8 mouse cellular contexts compared by ENCODE assay signal in the genomic region with DNA sequence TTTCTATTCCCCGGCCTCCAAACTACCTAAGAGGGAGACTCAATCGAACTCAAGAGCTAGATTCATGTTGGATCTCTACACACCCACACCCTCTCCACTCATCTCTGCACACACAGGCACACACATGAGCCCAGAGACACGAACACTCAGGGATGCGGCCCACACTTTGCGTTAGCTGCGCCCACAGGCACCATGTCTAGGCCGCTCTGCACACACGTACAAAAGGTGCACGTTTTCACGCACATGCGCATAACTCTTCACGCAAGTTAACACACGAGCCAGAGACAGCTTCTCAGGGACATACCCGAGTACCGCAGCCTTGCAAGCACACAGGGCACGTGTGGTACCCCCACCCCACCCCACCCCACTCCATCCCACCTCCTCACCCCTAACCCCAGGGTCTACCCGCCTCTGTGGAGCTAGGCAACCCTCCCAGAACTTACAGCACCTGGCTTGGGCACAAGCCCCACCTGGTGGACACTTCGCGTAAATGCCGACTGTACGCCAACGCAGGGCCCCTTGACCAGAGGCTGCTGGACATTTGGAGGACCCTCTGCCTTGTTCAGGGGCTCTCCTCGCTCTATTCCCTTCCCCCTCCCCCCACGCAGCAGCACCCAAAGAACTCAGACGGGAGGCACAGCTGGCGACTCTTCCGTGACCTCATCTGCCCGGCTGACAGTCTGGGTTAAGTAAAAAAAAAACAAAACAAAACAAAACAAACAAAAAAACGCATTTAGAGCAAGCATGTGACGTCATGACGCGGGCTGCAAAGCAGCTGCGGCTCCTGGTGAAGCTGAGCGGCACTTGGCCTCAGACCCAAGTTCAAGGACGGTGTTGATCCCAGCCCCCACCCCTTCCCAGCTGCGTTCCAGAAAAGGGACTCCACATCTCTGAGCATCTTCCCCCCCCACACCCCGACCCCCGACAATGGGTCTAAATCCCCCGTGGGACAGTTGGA. TPM values are rescaled to one million over a fixed set of nuclear protein-coding genes. Genes with fewer than 3 reads are reported as not detected.
DNase-seq lines count a peak whose midpoint lies in the region; ATAC-seq lines count a peak whose summit lies in the region.

No protein-coding gene starts in this region.

- no peaks in the 10 kb centered on the region for H3K36me3 ChIP-seq in forebrain, embryonic 13.5 days (ENCODE audit: poor library complexity, severe bottlenecking)
- no peaks in the 10 kb centered on the region for H3K36me3 ChIP-seq in hindbrain, embryonic 10.5 days
- no peaks in the 10 kb centered on the region for H3K36me3 ChIP-seq in limb, embryonic 15.5 days
- no peaks in the 10 kb centered on the region for H3K36me3 ChIP-seq in midbrain, embryonic 15.5 days (replicated peaks)

- DNase-seq in layer of hippocampus, postnatal 10 days (ENCODE audit: low spot score in 2 of 2) = peak; percentile 69 to 70
- DNase-seq in layer of hippocampus, adult 8-10 months (ENCODE audit: low spot score in 2 of 2) = no peak
- DNase-seq in hindbrain, embryonic 10.5 days (ENCODE audit: low spot score) = peak; percentile 84
- DNase-seq in thymus, postnatal 0 days (ENCODE audit: low spot score) = peak; percentile 43

- peaks cover 7% of the 10 kb centered on the region; the same call in 1 of the 2 replicates for H3K9me3 ChIP-seq in forebrain, embryonic 13.5 days (replicated peaks)
- H3K9me3 ChIP-seq in hindbrain, embryonic 10.5 days = peaks cover 9% of the 10 kb centered on the region
- no peaks in the 10 kb centered on the region for H3K9me3 ChIP-seq in limb, embryonic 15.5 days
- H3K9me3 ChIP-seq in midbrain, embryonic 15.5 days = no peaks in the 10 kb centered on the region

- H3K4me2 ChIP-seq in forebrain, embryonic 13.5 days = peak overlapping the region; percentile 54
- peak overlapping the region; percentile 45 for H3K4me2 ChIP-seq in limb, embryonic 15.5 days
- H3K4me2 ChIP-seq in midbrain, embryonic 15.5 days = peak overlapping the region; percentile 41

- H3K27me3 ChIP-seq in forebrain, embryonic 13.5 days = no peaks in the 10 kb centered on the region
- H3K27me3 ChIP-seq in hindbrain, embryonic 10.5 days (ENCODE audit: insufficient read depth, poor library complexity, severe bottlenecking) = peaks cover 17% of the 10 kb centered on the region
- peaks cover 11% of the 10 kb centered on the region for H3K27me3 ChIP-seq in limb, embryonic 15.5 days
- no peaks in the 10 kb centered on the region; the same call in 1 of the 2 replicates for H3K27me3 ChIP-seq in midbrain, embryonic 15.5 days (replicated peaks)

- H3K4me3 ChIP-seq in forebrain, embryonic 13.5 days = no peak overlapping the region
- H3K4me3 ChIP-seq in hindbrain, embryonic 10.5 days = peak overlapping the region; percentile 38
- H3K4me3 ChIP-seq in limb, embryonic 15.5 days = peak overlapping the region; percentile 19
- H3K4me3 ChIP-seq in midbrain, embryonic 15.5 days = 0 out of 2 replicates have a peak overlapping the region, but pooled peaks have one; percentile 2

- peak; percentile 28; the same call in 1 of the 2 replicates for ATAC-seq in cerebellum, adult (ENCODE audit: insufficient number of reproducible peaks, low FRiP score, low TSS enrichment)
- peak; percentile 42 for ATAC-seq in forebrain, embryonic 13.5 days
- ATAC-seq in limb, embryonic 15.5 days (ENCODE audit: insufficient number of reproducible peaks, low FRiP score, low TSS enrichment, low read depth) = no peak
- no peak for ATAC-seq in midbrain, embryonic 15.5 days (replicated peaks)

- H3K9ac ChIP-seq in forebrain, embryonic 13.5 days = peak overlapping the region; percentile 30; the same call in 1 of the 2 replicates
- no peak overlapping the region for H3K9ac ChIP-seq in limb, embryonic 15.5 days
- H3K9ac ChIP-seq in midbrain, embryonic 15.5 days = no peak overlapping the region

- WGBS in forebrain, embryonic 13.5 days = 29% methylated on average over 39 of the region's 39 CpGs
- 28% methylated on average over 39 of the region's 39 CpGs for WGBS in hindbrain, embryonic 10.5 days
- WGBS in limb, embryonic 15.5 days = 27% methylated on average over 39 of the region's 39 CpGs
- WGBS in midbrain, embryonic 15.5 days = 27% methylated on average over 39 of the region's 39 CpGs

- H3K4me1 ChIP-seq in forebrain, embryonic 13.5 days = peaks cover 23% of the 10 kb centered on the region
- H3K4me1 ChIP-seq in hindbrain, embryonic 10.5 days (replicated peaks) = peaks cover 36% of the 10 kb centered on the region
- H3K4me1 ChIP-seq in limb, embryonic 15.5 days = peaks cover 18% of the 10 kb centered on the region
- H3K4me1 ChIP-seq in midbrain, embryonic 15.5 days = peaks cover 23% of the 10 kb centered on the region

- no peak overlapping the region for H3K27ac ChIP-seq in forebrain, embryonic 13.5 days
- 0 out of 2 replicates have a peak overlapping the region, but pooled peaks have one; percentile 59 for H3K27ac ChIP-seq in hindbrain, embryonic 10.5 days
- no peak overlapping the region for H3K27ac ChIP-seq in limb, embryonic 15.5 days
- H3K27ac ChIP-seq in midbrain, embryonic 15.5 days = no peak overlapping the region

RNA-seq across cellular contexts. Expression of gene Cux2, which starts 9.4 kb away (rescaled TPM):
- 10 to 100 TPM; 35.5 to 40.1 TPM for total RNA-seq in layer of hippocampus, postnatal 10 days (2021)
- total RNA-seq in layer of hippocampus, adult 8-10 months (2022) = 10 to 100 TPM; 41.0 to 48.6 (median 45.2) TPM
- polyA plus RNA-seq in forebrain, embryonic 13.5 days (2015; fragmentation: Nextera tagmentation; extraction: Ambion mirVana) = 16.9 and 17.9 TPM in 2 replicates
- 4.5 and 12.0 TPM in 2 replicates for polyA plus RNA-seq in hindbrain, embryonic 10.5 days (2016; fragmentation: Nextera tagmentation; extraction: Ambion mirVana)
- 2.0 and 2.5 TPM in 2 replicates for polyA plus RNA-seq in limb, embryonic 15.5 days (2015; fragmentation: Nextera tagmentation; extraction: Ambion mirVana)
- polyA plus RNA-seq in midbrain, embryonic 15.5 days (2015; fragmentation: Nextera tagmentation; extraction: Ambion mirVana) = 24.7 and 27.3 TPM in 2 replicates
- polyA plus RNA-seq in thymus, postnatal 0 days (2015; fragmentation: Nextera tagmentation; extraction: Ambion mirVana) = 0.14 and 0.17 TPM in 2 replicates

RNA-seq across cellular contexts. Expression of gene Myl2, which starts 41.4 kb away (rescaled TPM):
- not detected for total RNA-seq in layer of hippocampus, postnatal 10 days (2021)
- 1 to 10 TPM in 3 of 4 experiments, under 1 TPM in 1; 0.80 to 4.7 (median 2.9) TPM for total RNA-seq in layer of hippocampus, adult 8-10 months (2022)
- 0.81 and 3.6 TPM in 2 replicates for polyA plus RNA-seq in forebrain, embryonic 13.5 days (2015; fragmentation: Nextera tagmentation; extraction: Ambion mirVana)
- polyA plus RNA-seq in hindbrain, embryonic 10.5 days (2016; fragmentation: Nextera tagmentation; extraction: Ambion mirVana) = 0.59 and 1.4 TPM in 2 replicates
- 6.5 and 27.8 TPM in 2 replicates for polyA plus RNA-seq in limb, embryonic 15.5 days (2015; fragmentation: Nextera tagmentation; extraction: Ambion mirVana)
- 0.71 and 6.6 TPM in 2 replicates for polyA plus RNA-seq in midbrain, embryonic 15.5 days (2015; fragmentation: Nextera tagmentation; extraction: Ambion mirVana)
- polyA plus RNA-seq in thymus, postnatal 0 days (2015; fragmentation: Nextera tagmentation; extraction: Ambion mirVana) = 1.3 and 1.7 TPM in 2 replicates

Comparison
In these comparisons a context has a peak if more than half of its experiments do, and no peak if none do; other contexts are left out.
1. DNase-seq: peak in layer of hippocampus, postnatal 10 days (2 of 2), hindbrain, embryonic 10.5 days (single experiment) and thymus, postnatal 0 days (single experiment); none in layer of hippocampus, adult 8-10 months (0 of 2).
2. ATAC-seq: peak in cerebellum, adult (single experiment) and forebrain, embryonic 13.5 days (single experiment); none in limb, embryonic 15.5 days (single experiment) and midbrain, embryonic 15.5 days (single experiment).
3. Peak in every context shown above with its lines, with median percentiles within 50 percentile points of each other: H3K4me2 ChIP-seq.